Mouse (Mus musculus): Measurements from ENCODE around the gene Capzb.

- no peak for TF ChIP-seq POLR2A (IDR thresholded peaks at IDR 0.05; ENCODE audit: extremely low read depth, insufficient read depth, low read length)
- no peak for TF ChIP-seq CTCF (IDR thresholded peaks at IDR 0.05; ENCODE audit: low read depth, low read length)
These were observed 92.2 kb downstream of the Capzb start for GRCm38 (mm10) chr4:139284877-139285276.
